Comparison of ENCODE assay signal across 8 mouse cellular contexts in genomic region chr16:30064613-30065012, GRCm38 (mm10). TPM values are rescaled to one million over a fixed set of nuclear protein-coding genes. Genes with fewer than 3 reads are reported as not detected.
DNase-seq lines count a peak whose midpoint lies in the region; ATAC-seq lines count a peak whose summit lies in the region.

No protein-coding gene starts in this region.

- under 1% methylated on average over 8 of the region's 8 CpGs for WGBS in lung, embryonic 16.5 days
- 1% methylated on average over 8 of the region's 8 CpGs for WGBS in forebrain, embryonic 12.5 days
- 2% methylated on average over 8 of the region's 8 CpGs for WGBS in intestine, embryonic 16.5 days
- 1% methylated on average over 8 of the region's 8 CpGs for WGBS in neural tube, embryonic 15.5 days

- ATAC-seq in lung, embryonic 16.5 days (ENCODE audit: low read depth), result no peak
- no peak for ATAC-seq in forebrain, embryonic 12.5 days (ENCODE audit: low FRiP score)
- no peak for ATAC-seq in intestine, embryonic 16.5 days
- no peak for ATAC-seq in neural tube, embryonic 15.5 days (ENCODE audit: low FRiP score)

- peak overlapping the region; percentile 99 for H3K27ac ChIP-seq in lung, embryonic 16.5 days (ENCODE audit: low read length)
- peak overlapping the region; percentile 95 for H3K27ac ChIP-seq in forebrain, embryonic 12.5 days
- peak overlapping the region; percentile 99 for H3K27ac ChIP-seq in intestine, embryonic 16.5 days (ENCODE audit: low read length)
- H3K27ac ChIP-seq in neural tube, embryonic 15.5 days (replicated peaks), result peak overlapping the region; percentile 86

- H3K9ac ChIP-seq in lung, embryonic 16.5 days (ENCODE audit: low read length), result peak overlapping the region; percentile 84
- peak overlapping the region; percentile 77 for H3K9ac ChIP-seq in forebrain, embryonic 12.5 days
- peak overlapping the region; percentile 93 for H3K9ac ChIP-seq in intestine, embryonic 16.5 days (ENCODE audit: low read depth, low read length)
- peak overlapping the region; percentile 71 for H3K9ac ChIP-seq in neural tube, embryonic 15.5 days (replicated peaks)

- H3K4me2 ChIP-seq in lung, embryonic 16.5 days (ENCODE audit: low read depth, low read length), result peak overlapping the region; percentile 95
- H3K4me2 ChIP-seq in forebrain, embryonic 12.5 days, result peak overlapping the region; percentile 99
- H3K4me2 ChIP-seq in intestine, embryonic 16.5 days (ENCODE audit: low read depth, low read length), result peak overlapping the region; percentile 66
- peak overlapping the region; percentile 98 for H3K4me2 ChIP-seq in neural tube, embryonic 15.5 days

- DNase-seq in lung, postnatal 25 days (ENCODE audit: low spot score), result no peak
- no peak for DNase-seq in right cerebral cortex, postnatal 36 days (ENCODE audit: low spot score in 2 of 2)
- DNase-seq in gastrocnemius, adult 8-10 months (ENCODE audit: low spot score in 2 of 2), result no peak
- no peak for DNase-seq in adipocyte (ENCODE audit: low spot score)

- H3K4me3 ChIP-seq in lung, embryonic 16.5 days (ENCODE audit: low read length), result peak overlapping the region; percentile 90
- H3K4me3 ChIP-seq in forebrain, embryonic 12.5 days (replicated peaks), result peak overlapping the region; percentile 70
- peak overlapping the region; percentile 87 for H3K4me3 ChIP-seq in intestine, embryonic 16.5 days (ENCODE audit: low read length)
- H3K4me3 ChIP-seq in neural tube, embryonic 15.5 days (replicated peaks), result peak overlapping the region; percentile 66

- no peaks in the 10 kb centered on the region for H3K9me3 ChIP-seq in lung, embryonic 16.5 days (ENCODE audit: control insufficient read depth, low read length)
- H3K9me3 ChIP-seq in forebrain, embryonic 12.5 days, result no peaks in the 10 kb centered on the region
- no peaks in the 10 kb centered on the region for H3K9me3 ChIP-seq in intestine, embryonic 16.5 days (ENCODE audit: control insufficient read depth, low read length)
- no peaks in the 10 kb centered on the region for H3K9me3 ChIP-seq in neural tube, embryonic 15.5 days (replicated peaks)

- H3K4me1 ChIP-seq in lung, embryonic 16.5 days (replicated peaks; ENCODE audit: control insufficient read depth, insufficient read depth, low read length), result peaks cover 56% of the 10 kb centered on the region
- peaks cover 73% of the 10 kb centered on the region for H3K4me1 ChIP-seq in forebrain, embryonic 12.5 days
- peaks cover 41% of the 10 kb centered on the region for H3K4me1 ChIP-seq in intestine, embryonic 16.5 days (ENCODE audit: control insufficient read depth, insufficient read depth, low read length)
- peaks cover 69% of the 10 kb centered on the region for H3K4me1 ChIP-seq in neural tube, embryonic 15.5 days

- H3K36me3 ChIP-seq in lung, embryonic 16.5 days (ENCODE audit: control insufficient read depth, insufficient read depth, low read length), result no peaks in the 10 kb centered on the region; the same call in 1 of the 2 replicates
- no peaks in the 10 kb centered on the region for H3K36me3 ChIP-seq in forebrain, embryonic 12.5 days (replicated peaks)
- 0 out of 2 replicates have a peak, but pooled peaks cover 3% of the 10 kb centered on the region for H3K36me3 ChIP-seq in intestine, embryonic 16.5 days (ENCODE audit: control insufficient read depth, insufficient read depth, low read length)
- no peaks in the 10 kb centered on the region for H3K36me3 ChIP-seq in neural tube, embryonic 15.5 days

- no peaks in the 10 kb centered on the region for H3K27me3 ChIP-seq in lung, embryonic 16.5 days (ENCODE audit: control insufficient read depth, insufficient read depth, low read depth, low read length)
- H3K27me3 ChIP-seq in forebrain, embryonic 12.5 days, result peaks cover 38% of the 10 kb centered on the region
- H3K27me3 ChIP-seq in intestine, embryonic 16.5 days (replicated peaks; ENCODE audit: control insufficient read depth, insufficient read depth, low read length), result no peaks in the 10 kb centered on the region
- peaks cover 41% of the 10 kb centered on the region for H3K27me3 ChIP-seq in neural tube, embryonic 15.5 days (replicated peaks)

RNA-seq across cellular contexts. Expression of gene Hes1, which starts 0.4 kb away (rescaled TPM):
- 37.1 and 40.7 TPM in 2 replicates for polyA plus RNA-seq in lung, embryonic 16.5 days (2015; fragmentation: Nextera tagmentation; extraction: Ambion mirVana)
- polyA plus RNA-seq in forebrain, embryonic 12.5 days (2016; fragmentation: Nextera tagmentation; extraction: Ambion mirVana), result 60.2 and 62.6 TPM in 2 replicates
- polyA plus RNA-seq in intestine, embryonic 16.5 days (2015; fragmentation: Nextera tagmentation; extraction: Ambion mirVana), result 25.9 and 36.1 TPM in 2 replicates
- polyA plus RNA-seq in neural tube, embryonic 15.5 days (2015; fragmentation: Nextera tagmentation; extraction: Ambion mirVana), result 13.6 and 23.2 TPM in 2 replicates
- 10 to 100 TPM in 2 of 4 experiments, 1 to 10 TPM in 2; 8.9 to 13.4 (median 9.9) TPM for total RNA-seq in gastrocnemius, adult 8-10 months (2022)
